Mouse (Mus musculus) 416B (cell line): ENCODE measurements at regions not wholly inside any gene's neighbourhood (a gene's known extent, or its start where the extent isn't known, plus 50 kb on each side); places are given as distances from the start of the nearest gene placed in this dataset.
"Not testable (repeated sequence)": the region's sequence is repeated elsewhere in the genome, so short reads cannot be mapped to it uniquely, and the experiment has no call there.

Source experiments
- DNase-seq: peaks from one replicate; pipeline ENCODE4 v3.0.0; 2011; ENCODE audit warnings: low read depth

GRCm38 (mm10) chr7:138497771-138498170 is 100.2 kb upstream of the Tcerg1l start:
- DNase-seq, result no peak

DNA sequence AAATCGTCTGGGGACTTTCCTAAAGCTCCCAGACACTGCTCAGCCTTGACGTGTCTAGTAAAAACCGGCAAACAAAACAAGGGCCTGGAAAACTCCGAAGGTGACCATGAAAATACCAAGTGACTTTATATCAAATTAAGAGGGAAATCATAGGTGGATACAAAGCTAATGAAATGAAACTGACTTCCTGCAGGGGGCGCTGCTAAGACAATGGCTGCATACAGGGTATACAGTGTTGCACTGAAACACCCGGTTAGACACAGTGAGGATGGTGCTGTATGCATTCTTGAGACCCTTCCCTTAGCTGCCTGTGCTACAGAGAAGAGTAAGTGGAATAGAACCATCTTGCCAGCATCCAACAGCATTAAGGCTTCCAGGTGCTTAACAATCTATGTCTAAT is 99.7 kb upstream of the Tcerg1l start:
- DNase-seq, result no peak

- DNase-seq, result no peak
Observed at GRCm38 (mm10) chr7:138493661-138494060, 96.1 kb upstream of the Tcerg1l start.

GRCm38 (mm10) chr7:138492261-138492660 is 94.7 kb upstream of the Tcerg1l start:
- DNase-seq, result no peak

GRCm38 (mm10) chr7:138489471-138489870 is 91.9 kb upstream of the Tcerg1l start:
- no peak for DNase-seq

DNA sequence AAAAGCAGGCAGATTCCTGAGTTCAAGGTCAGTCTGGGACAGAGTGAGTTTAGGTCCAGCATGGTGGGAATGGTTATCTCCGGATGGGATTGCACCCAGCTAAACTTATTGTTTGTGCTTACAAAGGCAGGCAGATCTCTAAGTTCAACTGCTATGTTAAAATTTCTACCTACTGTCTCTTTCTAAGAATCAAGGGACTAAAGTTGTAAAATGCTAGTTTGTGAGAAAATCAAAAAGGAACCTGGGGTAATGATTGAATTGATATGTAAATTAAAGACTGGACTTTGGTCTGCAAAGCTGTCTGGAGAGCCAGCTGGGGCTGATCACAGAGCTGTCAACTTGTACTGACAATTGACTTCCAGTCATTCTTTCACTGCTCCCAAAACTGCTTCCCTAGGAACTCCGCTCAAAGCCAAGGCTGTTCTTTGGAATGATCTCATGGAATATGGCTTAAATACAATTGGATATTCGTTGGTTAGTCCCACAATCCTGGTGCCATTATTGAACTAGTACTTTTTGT is 90.7 kb upstream of the Tcerg1l start:
- no peak for DNase-seq

DNA sequence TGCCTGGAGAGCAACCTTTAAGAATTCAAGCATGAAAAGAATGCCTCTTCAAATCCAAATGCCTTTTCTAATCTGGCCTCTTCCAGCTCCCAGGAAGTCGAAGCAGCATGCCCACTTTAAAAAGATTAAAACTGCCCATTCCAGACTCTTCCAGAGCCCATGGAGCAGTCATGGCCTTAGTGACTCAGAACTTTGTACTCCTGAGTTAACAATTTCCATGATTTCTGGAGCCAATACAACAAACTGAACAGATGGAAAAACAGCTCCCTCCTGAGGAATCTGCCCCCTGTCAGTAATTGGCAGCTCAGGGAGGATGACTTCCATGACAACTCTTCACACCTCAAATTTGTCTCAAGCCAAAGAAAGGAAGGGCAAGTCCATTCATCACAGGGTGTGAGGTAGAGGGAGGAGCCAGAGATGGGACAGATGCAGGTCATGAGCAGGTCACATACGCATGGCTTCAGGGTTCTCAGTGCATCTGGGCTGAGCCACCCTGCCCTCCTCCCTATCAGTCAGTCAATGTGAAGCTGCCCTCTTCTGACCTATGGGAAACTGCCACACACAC is 75.4 kb upstream of the Tcerg1l start:
- no peak for DNase-seq

- no peak for DNase-seq
Observed at GRCm38 (mm10) chr7:138472371-138472770, 74.8 kb upstream of the Tcerg1l start.

DNA sequence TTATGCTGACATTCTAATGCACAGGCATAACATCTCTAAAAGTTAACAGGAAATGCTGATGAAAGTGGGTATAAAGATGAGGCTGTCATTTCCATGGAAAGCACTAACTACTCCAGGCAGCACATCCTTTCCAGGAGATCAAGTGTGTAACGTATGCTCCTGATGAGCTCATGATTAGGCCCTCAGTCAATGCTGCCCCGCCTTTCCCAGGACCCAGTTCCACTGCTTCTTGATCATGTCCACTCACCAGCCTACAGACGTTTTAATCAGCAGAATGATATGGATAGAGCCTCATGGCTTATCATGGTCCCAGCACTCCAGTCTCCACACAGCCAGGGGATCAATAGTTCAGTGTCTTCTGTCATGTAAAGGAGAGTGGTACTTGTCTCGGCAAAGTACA is 71.7 kb upstream of the Tcerg1l start:
- no peak for DNase-seq

DNA sequence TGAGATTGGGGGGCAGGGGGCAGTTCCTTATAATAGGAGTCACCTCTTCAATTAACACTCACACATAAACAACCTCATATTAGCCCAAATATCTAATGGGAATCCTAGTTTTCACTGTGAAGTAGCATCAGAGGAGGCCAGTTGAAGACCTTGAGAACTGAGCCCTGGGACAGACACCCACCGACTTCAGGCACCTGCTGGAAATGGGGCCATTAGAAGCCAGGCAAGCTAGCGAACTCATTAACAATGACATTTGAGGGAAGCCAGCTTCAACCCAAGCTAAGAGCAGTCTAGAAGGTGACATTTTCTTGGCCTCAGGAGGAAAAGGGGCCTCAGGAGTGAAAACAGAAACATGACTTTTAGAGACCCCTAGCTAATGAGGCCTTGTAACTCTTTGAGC is 70.9 kb upstream of the Tcerg1l start:
- no peak for DNase-seq

- no peak for DNase-seq
Observed at GRCm38 (mm10) chr7:138467981-138468380, 70.5 kb upstream of the Tcerg1l start.

DNA sequence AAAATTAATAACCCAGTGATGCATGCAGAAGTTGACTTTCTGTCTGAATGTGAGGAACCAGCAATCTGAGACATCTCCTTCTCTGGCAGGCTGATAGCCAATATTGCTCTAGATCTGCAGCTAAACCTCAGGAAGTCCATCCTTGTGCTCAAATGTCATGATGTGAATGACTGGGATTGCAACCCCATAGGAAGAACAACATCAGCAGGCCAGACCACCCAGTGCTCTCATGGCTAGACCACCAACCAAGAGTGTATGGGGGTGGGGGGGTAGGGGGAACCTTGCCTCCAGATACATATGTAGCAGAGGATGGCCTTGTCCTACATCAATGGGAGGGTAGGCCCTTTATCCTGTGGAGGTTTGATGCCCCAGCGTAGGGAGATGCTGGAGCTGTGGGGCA is 69.9 kb upstream of the Tcerg1l start:
- no peak for DNase-seq

DNA sequence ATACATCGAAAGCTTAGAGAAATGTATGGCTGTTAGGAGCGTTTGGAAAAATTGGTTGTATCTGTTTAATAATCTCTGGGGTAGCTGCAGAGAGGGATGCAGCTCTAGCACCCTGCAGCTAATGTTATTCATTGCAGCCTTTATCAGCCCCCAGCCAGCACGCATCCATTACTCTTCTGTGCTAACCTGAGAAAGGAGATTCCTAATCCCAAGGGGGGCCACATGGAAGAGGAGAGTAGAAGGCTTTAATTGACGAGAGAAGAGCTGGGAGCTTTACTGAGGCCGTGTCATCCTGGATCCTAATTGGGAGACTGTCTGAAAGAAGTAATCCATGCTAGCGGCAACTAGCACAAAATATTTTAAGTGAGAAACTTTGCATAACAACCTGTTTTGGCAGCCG is 60.4 kb upstream of the Tcerg1l start:
- DNase-seq, result no peak

GRCm38 (mm10) chr7:138455371-138455770 is 57.8 kb upstream of the Tcerg1l start:
- DNase-seq, result no peak

- DNase-seq, result not testable (repeated sequence)
Observed at GRCm38 (mm10) chr7:138454498-138455225, 57.1 kb upstream of the Tcerg1l start.

- DNase-seq, result no peak
Observed at GRCm38 (mm10) chr7:138451321-138451720, 53.8 kb upstream of the Tcerg1l start.

- DNase-seq, result no peak
Observed at GRCm38 (mm10) chr7:138448519-138448918, 51.0 kb upstream of the Tcerg1l start.
